Mouse (Mus musculus) thymus, adult 2 months (tissue): ENCODE measurements around the gene Tnfrsf8.

Source experiments
- CTCF ChIP-seq: fragments of 200-500 bp; IDR thresholded peaks from 2 replicates; pipeline ENCODE4 v1.5.1; 2012; ENCODE audit warnings: mild to moderate bottlenecking, control low read depth, low read length, moderate library complexity, borderline replicate concordance; ENCODE audit not compliant: control insufficient read depth, poor library complexity, insufficient read depth; ENCODE audit errors: extremely low read depth
- POLR2A ChIP-seq: fragments of 200-500 bp; IDR thresholded peaks from 2 replicates; pipeline ENCODE4 v1.6.1; 2012; ENCODE audit warnings: mild to moderate bottlenecking, low read length, control low read depth, moderate library complexity; ENCODE audit not compliant: control insufficient read depth, poor library complexity, insufficient read depth; ENCODE audit errors: extremely low read depth

- TF ChIP-seq CTCF = no peak
- no peak for TF ChIP-seq POLR2A
Measured at GRCm38 (mm10) chr4:145361065-145361464, 46.1 kb upstream of the Tnfrsf8 start.
